Mouse (Mus musculus) liver, postnatal 0 days (tissue): ENCODE measurements at regions not wholly inside any gene's neighbourhood (a gene's known extent, or its start where the extent isn't known, plus 50 kb on each side); places are given as distances from the start of the nearest gene placed in this dataset.

Source experiments
- CTCF ChIP-seq: sonication (generic); IDR thresholded peaks from 2 replicates; pipeline ENCODE4 v1.5.1; 2016; ENCODE audit warnings: antibody characterized with exemption, low read depth
- EP300 ChIP-seq: IDR thresholded peaks from 2 replicates; pipeline ENCODE4 v1.6.1; 2016; ENCODE audit warnings: antibody characterized with exemption, low read depth, mild to moderate bottlenecking

DNA sequence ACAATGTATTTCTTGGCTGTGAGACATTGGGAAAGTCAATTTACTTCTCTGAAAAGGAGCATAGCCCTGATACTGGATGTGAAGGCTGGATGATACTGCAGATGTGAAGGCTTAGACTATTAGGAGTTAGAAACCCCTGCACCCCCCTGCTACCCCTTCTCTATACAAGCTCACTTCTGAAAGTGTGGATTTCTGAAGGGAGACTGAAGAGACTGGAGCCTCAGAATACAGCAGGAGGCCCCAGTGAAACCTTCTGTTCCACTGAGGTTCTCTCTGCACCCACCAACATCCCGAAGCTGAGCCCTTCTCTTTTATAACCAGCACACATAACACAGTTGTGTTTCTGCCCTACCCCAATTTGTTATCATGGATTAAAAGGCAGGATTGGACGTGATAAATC lies 131.7 kb upstream of the Vangl1 start:
- no peak for TF ChIP-seq CTCF
- no peak for TF ChIP-seq EP300
